Mouse (Mus musculus): ENCODE measurements around the gene Mr1.

- TF ChIP-seq POLR2A (IDR thresholded peaks at IDR 0.05; ENCODE audit: extremely low read depth, insufficient read depth, low read length): no peak
- no peak for TF ChIP-seq CTCF (IDR thresholded peaks at IDR 0.05; ENCODE audit: low read depth, low read length)
Observed at GRCm38 (mm10) chr1:155102631-155103030, 44.0 kb downstream of the Mr1 start.

Data from liver, adult 2 months (tissue).